Mouse (Mus musculus): ENCODE results near the gene Brsk2. TPM values are rescaled to one million over a fixed set of nuclear protein-coding genes. Genes with fewer than 3 reads are reported as not detected.

The Brsk2 gene
- total RNA-seq, 1 experiment = 2.9 TPM

GRCm38 (mm10) chr7:141950104-141951013, 808 bp downstream of the Brsk2 start:
- Histone ChIP-seq H3K27ac (ENCODE audit: insufficient read depth, low read depth, low read length, poor library complexity, severe bottlenecking) (no peak overlapping the region), H3K9ac (ENCODE audit: insufficient read depth, low read depth, low read length, poor library complexity, severe bottlenecking) (peak overlapping the region; percentile 74), H3K36me3 (ENCODE audit: control insufficient read depth, insufficient read depth, low read length, poor library complexity, severe bottlenecking) (no peaks in the 10 kb centered on the region), H3K4me3 (ENCODE audit: insufficient read depth in 1 of 2, low read depth in 1 of 2, low read length in 2 of 2, poor library complexity in 1 of 2, severe bottlenecking in 1 of 2) (peak overlapping the region; percentile 78 to 85), H3K9me3 (ENCODE audit: control insufficient read depth, insufficient read depth, low read depth, low read length) (no peaks in the 10 kb centered on the region), H3K4me1 (ENCODE audit: control insufficient read depth in 2 of 2, insufficient read depth in 2 of 2, low read length in 2 of 2, poor library complexity in 1 of 2) (no peaks in the 10 kb centered on the region)
- TF ChIP-seq ZNF384 (IDR thresholded peaks at IDR 0.05; ENCODE audit: low read depth, low read length) (no peak), ZC3H11A (IDR thresholded peaks at IDR 0.05; ENCODE audit: borderline replicate concordance, low read depth, low read length) (no peak), CHD2 (IDR thresholded peaks at IDR 0.05; ENCODE audit: low read depth, low read length) (no peak), MAFK (IDR thresholded peaks at IDR 0.05; ENCODE audit: insufficient read depth, low read depth, low read length) (no peak), HCFC1 (IDR thresholded peaks at IDR 0.05; ENCODE audit: borderline replicate concordance, insufficient read depth, low read length) (no peak)
- in situ Hi-C loops (cut with MboI; ENCODE audit: low sequenced_read_pairs in 2 of 2, unreplicated experiment in 2 of 2) = no loop called here
- no peak for DNase-seq (ENCODE audit: low read depth, low spot score)

- no peaks in the 10 kb centered on the region for H3K9me3 ChIP-seq (ENCODE audit: control insufficient read depth, insufficient read depth, low read depth, low read length)
- H3K36me3 ChIP-seq (ENCODE audit: control insufficient read depth, insufficient read depth, low read length, poor library complexity, severe bottlenecking) = no peaks in the 10 kb centered on the region
- no peak overlapping the region for H3K4me3 ChIP-seq (ENCODE audit: insufficient read depth in 1 of 2, low read depth in 1 of 2, low read length in 2 of 2, poor library complexity in 1 of 2, severe bottlenecking in 1 of 2)
- H3K27ac ChIP-seq (ENCODE audit: insufficient read depth, low read depth, low read length, poor library complexity, severe bottlenecking) = no peak overlapping the region
- no peaks in the 10 kb centered on the region for H3K4me1 ChIP-seq (ENCODE audit: control insufficient read depth in 2 of 2, insufficient read depth in 2 of 2, low read length in 2 of 2, poor library complexity in 1 of 2)
- no peak for TF ChIP-seq HCFC1 (IDR thresholded peaks at IDR 0.05; ENCODE audit: borderline replicate concordance, insufficient read depth, low read length)
- no peak for TF ChIP-seq ZC3H11A (IDR thresholded peaks at IDR 0.05; ENCODE audit: borderline replicate concordance, low read depth, low read length)
- TF ChIP-seq ZNF384 (IDR thresholded peaks at IDR 0.05; ENCODE audit: low read depth, low read length) = no peak
- TF ChIP-seq CHD2 (IDR thresholded peaks at IDR 0.05; ENCODE audit: low read depth, low read length) = no peak
- no peak for TF ChIP-seq MAFK (IDR thresholded peaks at IDR 0.05; ENCODE audit: insufficient read depth, low read depth, low read length)
- H3K9ac ChIP-seq (ENCODE audit: insufficient read depth, low read depth, low read length, poor library complexity, severe bottlenecking) = no peak overlapping the region
- in situ Hi-C loops (cut with MboI; ENCODE audit: low sequenced_read_pairs in 2 of 2, unreplicated experiment in 2 of 2) = no loop called here
- DNase-seq (ENCODE audit: low read depth, low spot score) = no peak
Measured at GRCm38 (mm10) chr7:141951821-141952220, 2.3 kb downstream of the Brsk2 start.

- in situ Hi-C loops (cut with MboI; ENCODE audit: low sequenced_read_pairs in 2 of 2, unreplicated experiment in 2 of 2) = no loop called here
- Histone ChIP-seq H3K9me3 (ENCODE audit: control insufficient read depth, insufficient read depth, low read depth, low read length) (no peaks in the 10 kb centered on the region), H3K4me1 (ENCODE audit: control insufficient read depth in 2 of 2, insufficient read depth in 2 of 2, low read length in 2 of 2, poor library complexity in 1 of 2) (no peaks in the 10 kb centered on the region), H3K4me3 (ENCODE audit: insufficient read depth in 1 of 2, low read depth in 1 of 2, low read length in 2 of 2, poor library complexity in 1 of 2, severe bottlenecking in 1 of 2) (no peak overlapping the region), H3K36me3 (ENCODE audit: control insufficient read depth, insufficient read depth, low read length, poor library complexity, severe bottlenecking) (no peaks in the 10 kb centered on the region), H3K9ac (ENCODE audit: insufficient read depth, low read depth, low read length, poor library complexity, severe bottlenecking) (no peak overlapping the region), H3K27ac (ENCODE audit: insufficient read depth, low read depth, low read length, poor library complexity, severe bottlenecking) (no peak overlapping the region)
- no peak for DNase-seq (ENCODE audit: low read depth, low spot score)
- TF ChIP-seq HCFC1 (IDR thresholded peaks at IDR 0.05; ENCODE audit: borderline replicate concordance, insufficient read depth, low read length) (no peak), MAFK (IDR thresholded peaks at IDR 0.05; ENCODE audit: insufficient read depth, low read depth, low read length) (no peak), ZC3H11A (IDR thresholded peaks at IDR 0.05; ENCODE audit: borderline replicate concordance, low read depth, low read length) (no peak), CHD2 (IDR thresholded peaks at IDR 0.05; ENCODE audit: low read depth, low read length) (no peak), ZNF384 (IDR thresholded peaks at IDR 0.05; ENCODE audit: low read depth, low read length) (no peak)
Measured at GRCm38 (mm10) chr7:141952920-141953319, 3.4 kb downstream of the Brsk2 start.

- H3K4me1 ChIP-seq (ENCODE audit: control insufficient read depth in 2 of 2, insufficient read depth in 2 of 2, low read length in 2 of 2, poor library complexity in 1 of 2) = no peaks in the 10 kb centered on the region
Measured at GRCm38 (mm10) chr7:141953616-141954015, 4.1 kb downstream of the Brsk2 start.

More at GRCm38 (mm10) chr7:141953616-141954015, 4.1 kb downstream of the Brsk2 start:
- TF ChIP-seq ZNF384 (IDR thresholded peaks at IDR 0.05; ENCODE audit: low read depth, low read length) (no peak), MAFK (IDR thresholded peaks at IDR 0.05; ENCODE audit: insufficient read depth, low read depth, low read length) (no peak), ZC3H11A (IDR thresholded peaks at IDR 0.05; ENCODE audit: borderline replicate concordance, low read depth, low read length) (no peak), HCFC1 (IDR thresholded peaks at IDR 0.05; ENCODE audit: borderline replicate concordance, insufficient read depth, low read length) (no peak), CHD2 (IDR thresholded peaks at IDR 0.05; ENCODE audit: low read depth, low read length) (no peak)
- Histone ChIP-seq H3K4me3 (ENCODE audit: insufficient read depth in 1 of 2, low read depth in 1 of 2, low read length in 2 of 2, poor library complexity in 1 of 2, severe bottlenecking in 1 of 2) (no peak overlapping the region), H3K9me3 (ENCODE audit: control insufficient read depth, insufficient read depth, low read depth, low read length) (no peaks in the 10 kb centered on the region), H3K9ac (ENCODE audit: insufficient read depth, low read depth, low read length, poor library complexity, severe bottlenecking) (no peak overlapping the region), H3K36me3 (ENCODE audit: control insufficient read depth, insufficient read depth, low read length, poor library complexity, severe bottlenecking) (no peaks in the 10 kb centered on the region), H3K27ac (ENCODE audit: insufficient read depth, low read depth, low read length, poor library complexity, severe bottlenecking) (no peak overlapping the region)
- DNase-seq (ENCODE audit: low read depth, low spot score) = no peak
- in situ Hi-C loops (cut with MboI; ENCODE audit: low sequenced_read_pairs in 2 of 2, unreplicated experiment in 2 of 2) = no loop called here
